Mouse (Mus musculus): ENCODE results near the gene Jmjd1c.

DNA sequence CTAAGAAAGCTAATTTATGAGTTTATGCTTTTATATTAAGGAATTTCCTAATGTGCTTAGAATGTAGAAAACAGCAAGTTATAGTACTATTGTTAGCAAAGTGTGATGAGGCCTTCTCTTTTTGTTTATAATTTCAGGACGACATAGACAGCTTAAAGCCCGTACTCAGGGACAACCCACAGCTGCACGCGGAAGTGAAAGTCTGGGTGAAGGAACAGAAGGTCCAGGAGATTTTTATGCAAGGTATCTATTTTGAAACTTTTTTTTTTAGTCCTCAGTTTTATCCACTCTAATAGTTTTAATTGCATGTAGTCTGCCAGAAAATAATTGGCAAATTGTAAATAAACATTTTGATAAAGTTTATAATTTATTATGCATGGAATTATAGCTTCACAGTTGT, 119.2 kb downstream of the Jmjd1c start:
- TF ChIP-seq POLR2A (IDR thresholded peaks at IDR 0.05; ENCODE audit: borderline replicate concordance, extremely low read depth, insufficient read depth, insufficient read length, poor library complexity, severe bottlenecking) (no peak), CTCF (IDR thresholded peaks at IDR 0.05; ENCODE audit: borderline replicate concordance, extremely low read depth, insufficient read depth, insufficient read length) (no peak)

All from brain, embryonic 14.5 days (tissue).